Comparison of ENCODE assay signal across 7 mouse cellular contexts in the genomic region with DNA sequence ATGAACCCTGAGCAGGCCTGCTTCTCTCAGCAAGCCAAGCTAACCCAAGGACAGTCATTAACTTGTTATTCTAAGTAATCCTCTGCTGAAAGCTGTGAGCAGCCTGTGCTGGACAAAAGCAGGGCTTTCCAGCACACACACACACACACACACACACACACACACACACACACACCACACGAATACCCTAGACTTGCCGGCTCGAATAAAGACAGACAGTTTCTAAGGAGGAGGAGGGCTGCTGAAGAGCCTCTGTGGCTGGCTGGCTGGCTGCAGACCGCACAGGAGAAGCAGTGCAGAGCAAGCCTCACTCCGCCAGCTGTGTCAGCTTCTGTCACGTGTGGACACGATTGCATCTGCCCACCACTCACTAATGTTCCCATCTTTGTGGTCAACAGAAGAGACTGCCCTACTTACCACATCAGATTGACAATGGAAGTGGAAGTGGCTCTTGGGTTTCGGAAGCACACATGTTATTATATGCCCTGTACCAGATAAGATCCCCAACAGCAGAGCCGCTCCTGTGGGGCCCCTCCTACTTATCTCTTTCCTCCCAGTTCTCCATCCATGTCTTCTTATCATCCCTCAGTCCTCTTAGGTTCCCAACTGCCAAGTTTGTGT.
DNase-seq lines count a peak whose midpoint lies in the region; ATAC-seq lines count a peak whose summit lies in the region.

No protein-coding gene starts in this region.

- H3K9me3 ChIP-seq in hindbrain, embryonic 12.5 days (replicated peaks) = no peaks in the 10 kb centered on the region
- H3K9me3 ChIP-seq in limb, embryonic 13.5 days = no peaks in the 10 kb centered on the region
- no peaks in the 10 kb centered on the region for H3K9me3 ChIP-seq in neural tube, embryonic 15.5 days (replicated peaks)

- peaks cover 30% of the 10 kb centered on the region for H3K4me1 ChIP-seq in hindbrain, embryonic 12.5 days
- peaks cover 70% of the 10 kb centered on the region for H3K4me1 ChIP-seq in limb, embryonic 13.5 days
- H3K4me1 ChIP-seq in neural tube, embryonic 15.5 days = peaks cover 17% of the 10 kb centered on the region; the same call in 1 of the 2 replicates

- H3K36me3 ChIP-seq in hindbrain, embryonic 12.5 days = no peaks in the 10 kb centered on the region
- no peaks in the 10 kb centered on the region for H3K36me3 ChIP-seq in limb, embryonic 13.5 days
- H3K36me3 ChIP-seq in neural tube, embryonic 15.5 days = no peaks in the 10 kb centered on the region

- ATAC-seq in hindbrain, embryonic 12.5 days (ENCODE audit: low FRiP score) = peak; percentile 80
- ATAC-seq in limb, embryonic 13.5 days (ENCODE audit: low FRiP score, low read depth) = peak; percentile 33; the same call in 1 of the 2 replicates
- peak; percentile 60 for ATAC-seq in neural tube, embryonic 15.5 days (ENCODE audit: low FRiP score)

- peak overlapping the region; percentile 21 for H3K4me2 ChIP-seq in hindbrain, embryonic 12.5 days (replicated peaks)
- H3K4me2 ChIP-seq in limb, embryonic 13.5 days (replicated peaks) = no peak overlapping the region
- no peak overlapping the region for H3K4me2 ChIP-seq in neural tube, embryonic 15.5 days

- H3K27ac ChIP-seq in hindbrain, embryonic 12.5 days = no peak overlapping the region
- peak overlapping the region; percentile 65; the same call in 1 of the 2 replicates for H3K27ac ChIP-seq in limb, embryonic 13.5 days
- no peak overlapping the region for H3K27ac ChIP-seq in neural tube, embryonic 15.5 days (replicated peaks)

- no peaks in the 10 kb centered on the region for H3K27me3 ChIP-seq in hindbrain, embryonic 12.5 days
- H3K27me3 ChIP-seq in limb, embryonic 13.5 days = peaks cover 15% of the 10 kb centered on the region
- H3K27me3 ChIP-seq in neural tube, embryonic 15.5 days (replicated peaks) = no peaks in the 10 kb centered on the region

- H3K4me3 ChIP-seq in hindbrain, embryonic 12.5 days = no peak overlapping the region
- no peak overlapping the region for H3K4me3 ChIP-seq in limb, embryonic 13.5 days
- no peak overlapping the region for H3K4me3 ChIP-seq in neural tube, embryonic 15.5 days (replicated peaks)

- no peak overlapping the region for H3K9ac ChIP-seq in hindbrain, embryonic 12.5 days
- no peak overlapping the region for H3K9ac ChIP-seq in limb, embryonic 13.5 days
- H3K9ac ChIP-seq in neural tube, embryonic 15.5 days (replicated peaks) = no peak overlapping the region

- 24% methylated on average over 9 of the region's 9 CpGs for WGBS in hindbrain, embryonic 12.5 days
- WGBS in limb, embryonic 13.5 days = 22% methylated on average over 9 of the region's 9 CpGs
- 35% methylated on average over 9 of the region's 9 CpGs for WGBS in neural tube, embryonic 15.5 days

- peak; percentile 38 for DNase-seq in brain, adult 2 months (ENCODE audit: low read depth, low spot score)
- DNase-seq in embryo, embryonic 11 days = peak; percentile 69
- no peak for DNase-seq in gastrocnemius, postnatal 4 days (ENCODE audit: low spot score in 2 of 2)
- no peak for DNase-seq in adrenal gland, adult (ENCODE audit: inconsistent age in 2 of 2, low spot score in 1 of 2)

Comparison
In these comparisons a context has a peak if more than half of its experiments do, and no peak if none do; other contexts are left out.
1. DNase-seq: peak in brain, adult 2 months (single experiment) and embryo, embryonic 11 days (single experiment); none in gastrocnemius, postnatal 4 days (0 of 2) and adrenal gland, adult (0 of 2).
2. Peak in every context shown above with its lines, with median percentiles within 50 percentile points of each other: ATAC-seq.